ENCODE assay signal across 23 mouse cellular contexts in genomic region chr5:25668306-25668705, GRCm38 (mm10).
"Had no signal": no experiment of that assay in that cellular context is flagged by ENCODE, and none has a peak within 500 bp of the region (broad histone marks: within the 10 kb centered on the region; RNA-seq: fewer than 3 reads in every experiment).

No protein-coding gene starts in this region.

- H3K4me1 ChIP-seq: kidney, embryonic 15.5 days; liver, embryonic 12.5 days; liver, embryonic 15.5 days; lung, embryonic 15.5 days; neural tube, embryonic 12.5 days; neural tube, embryonic 15.5 days had no signal

- H3K9me3 ChIP-seq: kidney, embryonic 15.5 days; limb, embryonic 13.5 days; liver, embryonic 12.5 days; liver, embryonic 15.5 days; lung, embryonic 15.5 days; megakaryocyte, embryonic 14.5 days; midbrain, embryonic 10.5 days; neural tube, embryonic 12.5 days; neural tube, embryonic 15.5 days had no signal

- H3K36me3 ChIP-seq: kidney, embryonic 15.5 days; limb, embryonic 13.5 days; liver, embryonic 12.5 days; liver, embryonic 15.5 days; lung, embryonic 15.5 days; midbrain, embryonic 10.5 days; neural tube, embryonic 12.5 days; neural tube, embryonic 15.5 days had no signal

- H3K9ac ChIP-seq: kidney, embryonic 15.5 days; limb, embryonic 13.5 days; liver, embryonic 12.5 days; liver, embryonic 15.5 days; lung, embryonic 15.5 days; neural tube, embryonic 12.5 days; neural tube, embryonic 15.5 days had no signal

- H3K27ac ChIP-seq: kidney, embryonic 15.5 days; limb, embryonic 13.5 days; liver, embryonic 12.5 days; liver, embryonic 15.5 days; lung, embryonic 15.5 days; midbrain, embryonic 10.5 days; neural tube, embryonic 12.5 days; neural tube, embryonic 15.5 days had no signal

- H3K27me3 ChIP-seq: kidney, embryonic 15.5 days; limb, embryonic 13.5 days; liver, embryonic 12.5 days; liver, embryonic 15.5 days; lung, embryonic 15.5 days; megakaryocyte, embryonic 14.5 days; neural tube, embryonic 12.5 days; neural tube, embryonic 15.5 days had no signal

- H3K4me3 ChIP-seq: kidney, embryonic 15.5 days; limb, embryonic 13.5 days; liver, embryonic 12.5 days; liver, embryonic 15.5 days; lung, embryonic 15.5 days; midbrain, embryonic 10.5 days; neural tube, embryonic 12.5 days; neural tube, embryonic 15.5 days had no signal

- DNase-seq: kidney, adult 2 months; kidney, postnatal 10 days; kidney, postnatal 36 days; layer of hippocampus, postnatal 36 days; left cerebral cortex, postnatal 4 days; liver; lung, adult 18-20 months; lung, postnatal 10 days; lung, postnatal 36 days; midbrain, embryonic 14.5 days; right cerebral cortex, adult 18-20 months; right cerebral cortex, postnatal 14 days; right cerebral cortex, postnatal 4 days; thymus, postnatal 25 days had no signal
